Mouse (Mus musculus): ENCODE measurements around the gene Bid.
A peak's percentile ranks its signal among the peaks of the same experiment; 100 is the strongest.
"Not testable (repeated sequence)": the region's sequence is repeated elsewhere in the genome, so short reads cannot be mapped to it uniquely, and the experiment has no call there.

Gene Bid

DNA sequence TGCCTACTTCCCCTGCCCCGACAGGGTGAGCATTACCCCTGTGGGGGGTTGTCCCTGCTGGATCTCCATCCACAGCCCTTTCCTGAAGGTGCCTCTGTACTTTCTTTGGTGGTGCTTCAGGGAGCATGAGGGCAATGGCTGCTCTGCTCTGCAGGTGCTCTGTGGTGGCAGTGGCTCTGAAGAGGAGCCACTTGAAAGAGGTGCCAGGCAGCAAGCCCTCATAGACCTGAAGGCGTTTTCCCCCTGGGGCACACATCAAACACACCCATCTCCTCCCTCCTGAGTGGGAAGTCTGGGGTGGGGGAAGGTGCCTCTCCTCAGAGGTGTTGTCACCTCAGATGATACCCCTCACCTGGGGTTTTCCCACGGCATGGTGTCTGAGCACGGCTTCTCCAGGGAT lies 17.5 kb upstream of the Bid start:
- no peak for DNase-seq (ENCODE audit: low spot score)

DNA sequence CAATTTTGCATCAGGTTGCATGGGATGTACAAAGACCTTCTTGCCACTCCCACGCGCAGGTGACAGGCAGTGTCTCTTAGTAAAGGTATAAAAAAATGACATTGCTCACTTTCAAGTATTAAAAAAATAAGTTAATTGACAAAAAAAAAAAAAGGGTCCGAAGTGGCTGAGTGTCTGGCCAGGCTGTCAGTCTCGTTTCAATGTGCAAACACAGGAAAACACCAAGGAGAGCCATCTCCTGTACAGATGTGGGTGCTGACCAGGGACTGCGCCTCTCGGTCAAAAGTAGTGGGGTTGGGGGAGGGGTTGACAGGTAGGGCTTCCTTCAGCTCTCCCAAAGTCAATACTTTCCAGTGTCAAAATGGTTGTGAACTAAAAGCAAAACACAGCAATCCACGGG lies 17.0 kb upstream of the Bid start:
- no peak for DNase-seq (ENCODE audit: low spot score)

DNA sequence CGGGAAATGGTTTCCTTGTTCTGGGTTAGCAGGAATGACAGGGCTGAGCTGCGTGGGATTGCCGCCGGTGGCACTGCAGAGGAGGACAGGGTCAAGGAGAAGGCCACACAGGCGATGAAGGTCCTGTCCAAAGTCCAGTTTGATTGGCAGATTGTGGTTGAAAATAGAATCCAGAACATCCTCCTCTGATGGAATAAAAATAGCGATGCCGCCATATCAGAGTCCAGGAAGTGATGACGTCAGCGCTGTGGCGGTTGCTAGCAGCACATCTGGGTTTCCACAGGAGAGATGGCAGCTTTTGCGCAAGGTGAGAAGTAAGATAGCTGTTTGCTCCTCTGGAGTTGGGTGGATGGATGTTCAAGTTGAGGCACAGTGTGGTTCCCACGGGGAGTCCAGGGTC lies 15.9 kb upstream of the Bid start:
- no peak for DNase-seq (ENCODE audit: low spot score)

DNA sequence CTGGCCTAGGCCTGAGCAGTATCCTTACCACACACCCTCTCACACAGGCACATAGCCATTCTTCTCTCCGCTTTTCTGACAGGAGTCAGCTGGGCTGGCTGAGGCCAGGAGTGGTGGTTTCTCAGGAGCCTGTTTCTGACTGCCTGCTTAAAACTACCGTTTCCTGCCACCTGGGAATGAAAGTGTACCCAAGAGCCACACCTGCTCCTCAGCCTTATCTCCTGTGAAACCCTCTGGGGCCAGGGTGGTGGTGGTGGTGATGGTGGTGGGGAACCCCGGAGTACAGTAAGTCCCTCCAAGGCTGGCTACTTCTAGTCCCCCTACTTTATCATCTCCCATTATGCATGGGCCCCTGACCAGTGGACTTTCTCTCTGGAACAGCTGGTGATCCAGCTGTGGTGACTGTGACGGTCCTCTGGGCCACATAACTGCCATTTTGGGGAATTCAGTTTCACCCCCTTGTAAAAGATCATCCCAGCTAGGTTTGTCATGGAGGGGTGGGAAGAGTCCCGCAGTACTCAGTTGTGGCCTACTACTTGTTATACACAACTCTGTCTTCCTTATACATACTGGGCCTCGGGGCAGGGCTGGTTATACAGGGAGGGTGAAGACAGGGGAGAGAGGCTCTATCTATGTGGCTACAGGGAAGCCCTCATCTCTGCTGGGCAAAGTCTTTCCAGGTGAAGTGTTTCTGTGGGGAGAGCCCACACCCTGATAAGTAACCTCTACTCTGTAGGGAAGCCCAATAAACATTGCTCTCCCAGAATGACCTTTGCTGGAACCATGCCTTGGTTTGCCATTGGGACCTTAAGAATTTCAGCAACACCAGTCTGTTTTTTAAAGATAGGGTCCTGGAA lies 14.0 kb upstream of the Bid start:
- DNase-seq (ENCODE audit: low spot score): no peak

DNA sequence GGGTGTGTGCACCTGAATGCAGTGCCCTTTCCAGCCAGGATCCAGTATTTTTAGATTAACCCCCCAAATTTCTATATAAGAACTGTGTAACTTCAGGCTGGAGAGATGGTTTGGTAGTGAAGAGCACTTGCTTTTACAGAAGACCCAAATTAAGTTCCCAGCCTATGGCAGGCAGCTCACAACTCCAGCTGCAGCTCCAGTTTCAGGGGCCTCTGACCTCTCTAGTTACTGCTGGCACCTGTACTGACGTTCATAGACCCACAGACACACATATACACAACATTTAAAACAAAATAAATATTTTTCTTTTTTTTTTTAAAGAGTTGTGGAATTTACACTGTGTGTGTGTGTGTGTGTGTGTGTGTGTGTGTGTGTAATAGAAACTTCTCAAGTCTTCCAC lies 12.8 kb upstream of the Bid start:
- DNase-seq (ENCODE audit: low spot score): no peak

DNA sequence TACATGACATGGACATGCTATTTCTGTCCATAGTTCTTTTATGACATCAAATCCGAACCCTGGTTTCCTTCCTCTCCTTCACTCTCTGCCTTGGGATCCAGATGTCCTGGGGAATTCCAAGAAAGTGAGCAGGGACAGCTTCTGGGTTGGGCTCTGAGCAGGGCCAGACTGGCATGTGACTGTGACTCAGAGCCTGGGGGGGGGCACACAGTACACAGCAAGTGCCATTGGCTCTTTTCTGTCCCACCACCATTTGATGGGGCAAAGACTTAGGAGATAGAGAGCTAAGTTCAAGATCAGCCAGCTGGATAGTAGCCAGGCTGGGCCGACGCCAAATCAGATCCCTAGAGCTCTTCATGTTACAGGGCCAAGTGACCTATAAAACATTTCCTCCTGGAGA lies 11.1 kb upstream of the Bid start:
- no peak for DNase-seq (ENCODE audit: low spot score)

DNA sequence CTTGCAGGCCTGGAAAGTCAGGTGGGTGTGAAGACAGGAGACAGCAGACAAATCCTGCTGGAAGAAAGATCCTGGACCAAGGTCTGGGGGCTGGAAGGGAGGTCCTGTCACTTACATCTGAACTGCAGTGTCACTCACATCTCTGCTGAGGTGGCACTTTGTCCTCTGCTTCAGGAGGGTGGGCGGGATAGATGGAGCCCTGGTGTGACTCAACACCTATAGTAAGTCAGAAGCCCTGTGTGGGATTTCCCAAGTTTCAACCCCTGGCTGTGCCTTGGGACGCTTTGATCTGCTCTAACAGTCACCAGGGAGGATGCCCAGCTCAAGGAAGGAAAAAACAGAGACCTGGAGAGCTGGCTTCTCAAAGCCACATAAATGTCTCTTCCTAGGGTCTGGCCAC lies 10.2 kb upstream of the Bid start:
- DNase-seq (ENCODE audit: low spot score): no peak

DNA sequence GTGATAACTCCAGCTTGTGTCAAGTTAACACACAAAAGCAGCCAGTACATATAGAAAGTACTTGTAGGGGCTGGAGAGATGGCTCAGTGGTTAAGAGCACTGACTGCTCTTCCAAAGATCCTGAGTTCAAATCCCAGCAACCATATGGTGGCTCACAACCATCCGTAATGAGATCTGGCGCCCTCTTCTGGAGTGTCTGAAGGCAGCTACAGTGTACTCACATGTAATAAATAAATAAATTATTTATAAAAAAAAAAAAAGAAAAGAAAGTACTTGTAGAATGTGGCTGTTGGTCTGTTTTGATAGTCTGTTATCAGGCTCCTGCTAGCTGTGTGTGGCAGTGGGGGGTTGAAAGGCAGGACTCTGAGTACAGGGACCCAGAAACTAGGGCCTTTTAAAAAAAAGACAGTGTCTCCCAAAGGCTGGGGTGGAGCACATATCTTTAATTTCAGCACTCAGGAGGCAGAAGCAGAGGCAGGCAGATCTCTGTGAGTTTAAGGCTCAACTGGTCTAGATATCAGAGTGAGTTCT lies 8.2 kb upstream of the Bid start:
- not testable (repeated sequence) for DNase-seq (ENCODE audit: low spot score)

DNA sequence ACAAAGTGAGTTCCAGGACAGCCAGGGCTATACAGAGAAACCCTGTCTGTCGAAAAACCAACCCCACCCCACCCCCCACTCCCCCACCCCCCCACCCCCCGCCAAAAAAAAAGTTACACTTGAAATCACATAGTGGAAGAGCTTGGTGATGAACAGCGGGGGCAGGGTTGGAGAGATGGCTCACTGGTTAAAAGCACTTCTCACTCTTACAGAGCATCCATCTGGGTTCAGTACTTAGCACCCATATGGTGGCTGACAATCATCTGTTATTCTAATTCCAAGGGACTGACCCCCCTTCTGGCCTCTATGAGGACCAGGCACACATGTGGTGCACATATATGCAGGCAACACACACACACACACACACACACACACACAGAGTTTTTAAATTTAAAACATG lies 1.3 kb upstream of the Bid start:
- DNase-seq (ENCODE audit: low spot score): no peak

DNA sequence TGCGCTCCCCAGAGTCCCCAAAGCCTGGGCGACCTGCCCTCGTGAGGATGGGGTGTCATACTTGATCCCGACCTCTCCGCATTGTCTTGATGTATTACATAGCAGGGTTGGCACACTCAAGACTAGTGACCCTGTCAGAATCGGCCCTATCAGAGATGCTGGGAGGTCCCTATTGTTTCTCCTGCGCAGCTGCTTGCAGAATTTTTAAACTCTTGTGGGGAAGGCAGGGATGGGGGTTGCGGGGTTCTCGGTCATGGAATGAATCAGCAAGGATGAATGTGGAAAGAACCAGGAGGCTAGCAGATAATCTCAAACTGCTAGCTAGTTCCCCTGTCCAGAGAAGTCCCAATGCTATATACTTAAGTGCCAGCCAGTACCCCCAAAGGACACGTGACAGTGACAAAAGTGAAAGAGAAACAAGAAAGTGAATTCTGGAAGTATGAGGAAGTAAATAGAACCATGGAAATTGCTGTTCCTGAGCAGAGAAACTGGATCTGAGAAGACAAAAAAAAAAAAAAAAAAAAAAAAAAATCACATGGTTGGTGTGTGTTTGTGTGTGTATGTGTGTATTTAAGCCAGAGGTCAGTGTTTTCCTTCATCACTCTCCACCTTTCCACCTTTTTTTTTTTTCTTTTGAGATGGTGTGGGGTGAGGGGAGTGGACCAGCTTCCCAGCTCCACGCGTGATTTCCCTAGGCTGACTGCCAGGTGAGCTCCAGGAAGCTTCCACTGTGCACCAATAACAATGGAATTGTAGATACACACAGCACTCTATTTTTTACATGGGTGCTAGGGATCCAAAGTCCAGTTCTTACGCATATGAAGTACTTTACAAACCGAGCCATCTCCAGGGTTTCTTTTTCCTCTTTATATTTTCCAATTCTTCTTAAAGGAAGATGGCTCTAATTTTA lies 574 bp upstream of the Bid start:
- peak; percentile 30 for DNase-seq (ENCODE audit: low spot score)

DNA sequence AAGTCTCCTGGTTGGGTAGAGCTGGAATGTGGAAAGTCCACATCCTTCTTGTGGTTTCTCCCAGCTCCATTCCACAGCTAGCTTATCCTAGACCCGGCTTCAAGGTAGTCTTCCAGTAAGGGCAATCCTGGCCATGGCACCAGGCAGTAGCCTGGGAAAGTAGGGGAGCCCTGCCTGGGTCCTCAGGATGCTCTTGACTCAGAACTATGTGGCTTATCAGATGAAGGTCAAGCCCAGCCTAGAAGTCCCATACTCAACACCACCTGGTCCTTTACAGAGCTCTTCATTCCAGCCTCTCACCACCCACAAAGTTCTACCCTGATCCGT lies 1.0 kb downstream of the Bid start:
- no peak for DNase-seq (ENCODE audit: low spot score)

DNA sequence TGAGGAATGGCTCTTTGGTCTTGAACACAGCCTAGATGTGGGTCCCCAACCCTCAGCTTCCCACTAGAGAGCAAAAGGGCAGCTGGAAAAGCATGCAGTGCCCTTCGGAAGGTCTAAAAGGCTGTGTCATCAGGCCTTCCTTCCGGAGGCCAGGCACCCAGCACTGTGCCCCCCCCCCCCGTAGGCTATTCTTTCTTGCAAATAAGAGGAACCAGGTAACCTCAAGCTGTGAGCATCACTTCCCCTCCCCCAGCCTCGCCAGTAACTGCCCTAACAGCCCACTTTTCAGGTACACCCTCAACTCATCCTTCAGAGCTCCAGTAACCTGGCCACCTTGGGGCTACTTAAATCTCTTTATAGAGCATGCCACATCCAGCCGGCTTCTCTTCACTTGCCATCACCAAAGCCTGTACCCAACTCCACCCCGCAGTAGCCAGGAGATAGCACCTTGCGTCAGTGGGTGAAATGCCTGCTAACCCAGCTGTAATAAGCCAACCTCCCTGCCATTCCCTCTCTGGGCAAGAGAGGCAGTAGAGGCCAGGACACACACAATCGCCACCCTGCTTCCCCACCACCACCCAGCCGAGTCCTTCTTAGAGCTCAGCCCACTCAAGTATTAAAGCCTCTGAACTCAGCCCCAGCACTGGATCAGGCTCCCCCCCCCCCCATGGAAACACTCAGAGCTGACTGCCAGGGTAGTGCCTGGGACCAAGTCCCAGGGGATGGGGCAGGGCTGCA lies 1.6 kb downstream of the Bid start:
- DNase-seq (ENCODE audit: low spot score): peak; percentile 57

DNA sequence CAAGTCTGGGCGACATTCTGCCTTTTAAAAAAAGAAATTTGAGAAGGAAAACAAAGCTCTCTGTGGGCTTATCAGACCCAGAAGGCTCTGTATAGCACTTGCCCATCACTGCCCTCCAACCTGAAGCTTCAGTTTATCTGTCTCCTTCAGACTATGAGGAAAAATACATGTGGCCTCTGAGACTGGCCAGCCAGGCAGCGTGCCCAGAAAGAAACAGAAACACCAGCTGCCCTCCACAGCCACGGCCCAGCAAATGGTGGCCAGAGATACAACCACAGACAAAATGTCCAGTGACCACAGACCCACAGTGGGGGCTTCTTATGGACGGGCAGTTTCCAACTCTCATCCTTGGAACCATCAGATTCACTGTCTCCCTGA lies 2.1 kb downstream of the Bid start:
- DNase-seq (ENCODE audit: low spot score): peak; percentile 42

DNA sequence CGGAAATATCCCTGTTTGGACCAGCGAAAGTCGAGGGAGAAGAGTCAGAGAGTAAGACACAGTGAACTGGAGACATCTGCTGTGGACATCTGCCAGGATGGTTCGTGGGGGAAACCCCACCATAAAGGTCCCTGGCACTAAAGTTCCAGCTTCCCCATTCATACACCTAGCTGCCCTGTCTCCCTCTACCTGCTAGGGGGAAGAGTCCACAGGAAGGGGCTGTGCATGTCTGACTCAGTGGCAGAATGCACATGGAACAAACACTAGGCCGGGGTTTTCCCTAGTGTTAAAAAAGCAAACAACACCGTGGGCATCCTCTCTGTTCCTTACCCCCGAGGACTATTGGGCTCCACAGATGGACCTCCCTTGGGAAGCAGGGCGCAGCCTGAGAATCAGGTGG lies 2.9 kb downstream of the Bid start:
- DNase-seq (ENCODE audit: low spot score): no peak

DNA sequence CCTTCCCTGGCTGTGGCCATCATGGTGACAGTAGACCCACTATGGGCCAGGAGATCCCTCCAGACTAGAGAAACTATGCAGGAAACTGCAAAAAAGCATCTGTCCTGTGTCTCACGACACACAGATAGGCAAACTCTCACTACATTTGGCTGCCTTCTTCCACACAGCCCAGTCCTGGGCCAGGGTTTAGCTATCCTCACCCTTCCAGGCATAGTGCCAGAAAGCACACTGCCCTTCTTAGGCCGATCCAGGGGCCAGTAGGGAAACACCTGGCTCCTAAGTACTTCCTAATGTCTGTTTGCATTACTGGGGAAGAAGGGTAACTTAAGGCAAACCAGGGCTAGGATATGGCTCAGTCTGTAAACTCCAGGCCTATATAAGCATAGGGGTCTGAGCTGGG lies 3.7 kb downstream of the Bid start:
- no peak for DNase-seq (ENCODE audit: low spot score)

DNA sequence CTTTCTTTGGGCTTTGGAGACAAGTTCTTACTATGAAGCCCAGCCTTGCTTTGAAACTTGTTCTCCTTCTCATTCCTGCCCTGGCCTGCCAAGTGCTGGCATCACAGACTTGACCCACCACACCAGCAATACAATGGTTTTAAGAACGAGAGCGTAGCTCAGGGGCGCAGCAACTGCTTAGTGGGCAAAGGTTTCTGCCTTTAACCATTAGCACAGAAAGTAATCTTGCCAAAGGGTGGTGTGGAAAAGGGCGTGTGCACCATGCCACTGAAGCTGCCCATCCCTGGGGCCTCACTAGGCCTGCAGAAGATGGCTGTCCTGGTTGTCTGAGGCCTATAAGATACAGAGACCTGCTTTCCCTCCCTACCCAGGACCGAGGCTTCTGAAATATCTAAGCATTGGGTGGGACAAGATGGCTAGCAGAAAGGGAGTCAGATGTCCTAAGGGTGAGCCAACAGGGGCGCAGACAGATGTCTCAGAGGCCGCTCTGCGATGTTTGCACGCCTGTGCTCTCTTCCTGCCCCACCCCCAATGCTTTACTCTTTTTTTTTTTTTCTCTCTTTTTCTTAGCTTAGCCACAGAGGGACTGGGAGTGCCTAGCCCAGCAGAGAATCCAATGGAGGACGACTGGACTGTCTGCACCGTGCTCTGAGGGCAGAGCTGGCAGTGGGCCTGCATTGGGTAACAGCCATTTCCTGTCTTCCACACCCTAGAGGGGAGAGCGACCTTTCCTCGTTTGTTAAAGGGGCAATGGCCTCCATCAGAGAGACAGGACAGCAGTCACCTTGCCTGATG lies 5.2 kb downstream of the Bid start:
- DNase-seq (ENCODE audit: low spot score): no peak

DNA sequence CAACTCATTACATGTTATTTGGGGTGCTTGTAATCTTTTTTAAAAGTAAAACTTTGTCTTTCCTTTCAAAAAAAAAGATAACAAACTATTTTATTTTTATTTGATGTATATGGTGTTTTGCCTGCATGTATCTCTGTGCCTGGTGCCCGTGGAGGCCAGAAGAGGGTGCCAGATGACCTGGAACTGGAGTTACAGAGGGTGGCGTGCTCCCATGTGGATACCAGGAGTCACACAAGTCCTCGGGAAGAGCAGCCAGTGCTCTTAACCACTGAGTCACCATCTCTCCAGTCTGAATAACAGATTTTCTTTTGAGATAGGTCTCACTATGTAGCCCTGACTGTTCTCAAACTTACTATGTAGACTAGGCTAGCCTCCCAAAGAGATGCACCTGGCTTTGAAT lies 7.2 kb downstream of the Bid start:
- DNase-seq (ENCODE audit: low spot score): no peak

DNA sequence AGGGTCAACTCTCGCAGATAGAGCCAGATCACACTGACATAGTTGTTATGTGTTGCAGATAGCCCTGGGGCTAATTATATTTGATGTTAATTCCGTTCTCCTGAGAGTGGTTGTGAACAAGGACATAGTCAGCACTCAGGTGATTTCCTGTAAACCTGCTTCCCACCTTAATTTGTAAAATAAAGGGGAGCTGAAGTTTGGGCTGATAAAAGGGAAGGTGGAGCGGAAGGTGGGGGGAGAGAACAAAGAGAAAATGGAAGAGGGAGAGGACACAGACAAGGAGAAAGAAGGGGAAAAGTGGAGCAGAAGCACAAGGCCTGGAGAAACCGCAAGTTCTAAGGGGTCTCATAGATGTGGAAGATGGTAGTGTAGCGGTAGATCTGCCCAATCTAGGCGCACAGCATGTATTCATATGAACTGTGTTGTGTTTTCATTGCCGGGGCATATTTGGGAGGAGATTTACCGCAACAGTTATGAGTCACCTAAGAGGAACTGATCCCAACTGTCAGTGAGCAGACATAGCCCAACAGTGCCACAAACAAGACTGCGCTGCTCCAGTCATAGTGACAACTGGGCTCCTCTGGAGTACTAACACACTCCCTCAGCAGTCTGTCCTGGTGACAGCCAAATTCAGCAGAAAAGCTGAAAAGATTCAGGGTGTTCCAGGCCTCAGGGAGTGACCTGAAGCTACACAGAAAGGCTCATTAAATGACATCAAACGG lies 8.6 kb downstream of the Bid start:
- not testable (repeated sequence) for DNase-seq (ENCODE audit: low spot score)

DNA sequence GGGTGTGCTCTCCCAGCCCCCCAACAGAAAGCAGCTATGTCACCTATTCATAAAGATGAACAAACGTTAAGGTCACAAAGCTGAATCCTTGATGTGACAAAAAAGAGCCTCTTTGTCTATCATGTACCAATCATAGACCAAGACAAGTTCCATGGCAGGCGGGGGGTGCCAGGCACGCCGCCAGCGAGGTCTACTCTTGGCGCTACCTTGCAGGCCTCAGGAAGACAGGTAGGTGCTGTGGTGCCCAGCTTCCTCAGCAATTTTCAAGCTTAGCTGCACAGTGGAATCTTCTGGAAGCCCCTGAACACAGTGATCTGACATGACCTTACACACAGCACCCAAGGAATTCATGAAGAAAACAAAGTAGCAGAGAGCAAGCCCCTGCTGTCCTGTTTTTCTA lies 10.1 kb downstream of the Bid start:
- no peak for DNase-seq (ENCODE audit: low spot score)

DNA sequence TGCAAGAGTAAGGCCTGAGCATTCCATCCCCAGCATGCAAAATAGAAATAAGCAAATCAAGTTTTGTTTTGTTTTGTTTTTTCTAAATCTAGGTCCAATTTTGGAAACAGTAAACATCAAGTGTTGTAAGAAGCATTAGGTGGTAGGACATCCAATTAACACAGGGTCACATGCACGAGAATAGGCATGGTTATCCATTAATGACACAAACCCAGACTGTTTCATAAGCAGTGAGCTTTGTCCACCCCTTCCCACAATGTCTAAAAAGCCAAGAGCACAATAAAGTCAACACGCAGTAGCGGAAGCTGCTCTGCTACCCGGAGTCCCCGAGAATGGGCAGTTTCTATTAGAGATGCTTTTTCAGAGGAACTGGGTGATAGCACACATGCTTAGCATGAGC lies 11.5 kb downstream of the Bid start:
- DNase-seq (ENCODE audit: low spot score): no peak

DNA sequence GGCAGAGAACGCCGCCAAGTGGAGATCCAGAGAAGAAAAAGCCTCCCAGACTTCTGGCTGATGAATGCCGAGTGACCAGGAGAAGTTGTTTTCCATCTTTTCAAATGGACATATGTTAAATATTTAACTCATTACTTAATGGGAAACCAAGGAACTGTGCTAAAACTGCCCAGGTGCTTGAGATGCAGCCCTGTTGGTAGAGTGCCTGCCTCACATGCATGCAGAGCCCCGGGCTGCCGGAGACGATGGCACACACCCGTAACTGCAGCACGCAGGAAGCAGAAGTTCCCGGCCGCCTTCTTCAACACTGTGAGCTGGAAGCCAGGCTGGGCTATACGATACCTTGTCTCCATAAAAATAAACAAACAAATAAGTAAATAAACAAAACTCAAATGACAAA lies 12.7 kb downstream of the Bid start:
- no peak for DNase-seq (ENCODE audit: low spot score)

Measured in spleen, adult 12 weeks (tissue).